Mouse (Mus musculus) midbrain, postnatal 0 days (tissue): Measurements from ENCODE around the gene Mrps24. TPM values are rescaled to one million over a fixed set of nuclear protein-coding genes. Genes with fewer than 3 reads are reported as not detected.

Source experiments
- ATAC-seq: fragments of 200-750 bp; cut with Nextera tagmentation; 2 replicates; pipeline ENCODE4 v1.8.0; 2017; ENCODE audit warnings: moderate number of reproducible peaks, mild to moderate bottlenecking, moderate TSS enrichment, moderate library complexity; ENCODE audit not compliant: low FRiP score
- DNase-seq: peaks from one replicate; pipeline ENCODE4 v3.0.0-alpha.2; 2015; ENCODE audit warnings: low spot score
- H3K27ac ChIP-seq: fragments of 300-500 bp; sonication (generic); 2 replicates; pipeline ENCODE4 v1.5.1; 2014; ENCODE audit warnings: low read depth, mild to moderate bottlenecking, low read length, mixed read lengths
- H3K27me3 ChIP-seq: fragments of 300-500 bp; sonication (generic); 2 replicates; pipeline ENCODE4 v1.6.1; 2014; ENCODE audit warnings: low read length, control low read depth, mixed read lengths; ENCODE audit not compliant: insufficient read depth
- H3K36me3 ChIP-seq: fragments of 300-500 bp; sonication (generic); 2 replicates; pipeline ENCODE4 v1.6.1; 2014; ENCODE audit warnings: low read length, control low read depth, mixed read lengths; ENCODE audit not compliant: insufficient read depth
- H3K4me1 ChIP-seq: fragments of 300-500 bp; sonication (generic); 2 replicates; pipeline ENCODE4 v1.6.1; 2014; ENCODE audit warnings: mild to moderate bottlenecking, control low read depth, antibody characterized with exemption, low read length, mixed read lengths; ENCODE audit not compliant: insufficient read depth
- H3K4me2 ChIP-seq: fragments of 300-500 bp; sonication (generic); 2 replicates; pipeline ENCODE4 v1.6.1; 2014; ENCODE audit warnings: low read depth, mild to moderate bottlenecking, low read length, mixed read lengths; ENCODE audit not compliant: poor library complexity, severe bottlenecking
- H3K4me3 ChIP-seq: fragments of 300-500 bp; sonication (generic); 2 replicates; pipeline ENCODE4 v1.5.1; 2014; ENCODE audit warnings: low read depth, mild to moderate bottlenecking, low read length, moderate library complexity
- H3K9ac ChIP-seq: fragments of 300-500 bp; sonication (generic); replicated peaks from 2 replicates; pipeline ENCODE4 v1.6.1; 2014; ENCODE audit warnings: mild to moderate bottlenecking, low read length, moderate library complexity, mixed read lengths; ENCODE audit not compliant: poor library complexity, severe bottlenecking
- H3K9me3 ChIP-seq: fragments of 300-500 bp; sonication (generic); 2 replicates; pipeline ENCODE4 v1.6.1; 2016; ENCODE audit warnings: low read length, control low read depth
- CTCF ChIP-seq: IDR thresholded peaks from 2 replicates; pipeline ENCODE4 v1.5.1; 2016; ENCODE audit warnings: antibody characterized with exemption, mild to moderate bottlenecking
- WGBS: fragments of 180-500 bp; shearing (Covaris S2); extraction: QIAGEN DNeasy Blood & Tissue Kit; methylation state at CpG from one replicate; pipeline ENCODE4 v1.1.7; 2014; 5-methylcytosine and 5-hydroxymethylcytosine counted together
- polyA plus RNA-seq: library from polyadenylated mRNA; unstranded; fragments of >200 nt; fragmentation: Nextera tagmentation; extraction: Ambion mirVana; gene quantifications from 2 replicates; pipeline ENCODE4 v1.2.1, GENCODE M21; 2015
- total RNA-seq: library from RNA; depleted of rRNA; stranded (reverse); fragments of >200 nt; gene quantifications from 2 replicates; pipeline ENCODE4 v1.2.3, GENCODE M21; 2014

Gene Mrps24
- total and polyA plus RNA-seq, 2 experiments from 2014 or later = 86.4 to 222 TPM

DNA sequence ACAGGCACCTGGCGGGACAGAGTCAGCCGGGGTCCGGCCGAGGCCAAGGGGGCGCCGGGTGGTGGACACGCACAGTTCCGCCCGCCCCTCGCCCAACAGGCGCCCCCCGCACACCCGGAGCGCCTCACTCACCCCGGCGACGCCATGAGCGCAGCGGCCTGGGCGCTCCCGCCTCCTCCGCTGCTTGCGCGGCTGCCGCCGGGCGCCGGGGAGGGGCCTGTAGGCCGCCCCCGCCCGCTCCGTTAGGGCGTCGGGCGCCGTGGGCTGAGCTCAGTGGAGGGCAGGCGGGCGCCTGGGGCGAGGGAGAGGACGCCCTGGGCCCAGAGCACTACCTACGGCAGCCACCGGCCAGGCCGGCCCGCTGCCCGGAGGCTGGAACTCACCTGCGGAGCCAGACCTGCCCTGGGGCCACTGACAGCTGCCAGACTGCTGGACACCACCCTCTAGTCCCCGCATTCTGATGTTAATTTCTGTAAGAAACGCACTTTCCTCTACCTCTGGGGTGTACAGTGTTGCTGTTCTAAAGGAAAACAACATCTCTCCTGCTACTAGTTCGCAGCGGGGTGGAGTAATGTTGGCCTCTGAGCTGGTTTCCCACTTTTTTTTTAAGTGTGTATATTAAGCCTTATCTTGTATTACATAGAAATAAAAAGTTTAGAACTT is 25.6 kb upstream of the Mrps24 start:
- Histone ChIP-seq H3K4me3 (peak overlapping the region; percentile 95), H3K36me3 (no peaks in the 10 kb centered on the region), H3K4me2 (peak overlapping the region; percentile 91), H3K27me3 (no peaks in the 10 kb centered on the region), H3K9ac (peak overlapping the region; percentile 93), H3K4me1 (0 out of 2 replicates have a peak, but pooled peaks cover 4% of the 10 kb centered on the region), H3K27ac (peak overlapping the region; percentile 91), H3K9me3 (no peaks in the 10 kb centered on the region)
- peak; percentile 91 for ATAC-seq
- under 1% methylated on average over 34 of the region's 50 CpGs for WGBS
- DNase-seq = peak; percentile 65
- TF ChIP-seq CTCF = no peak

DNA sequence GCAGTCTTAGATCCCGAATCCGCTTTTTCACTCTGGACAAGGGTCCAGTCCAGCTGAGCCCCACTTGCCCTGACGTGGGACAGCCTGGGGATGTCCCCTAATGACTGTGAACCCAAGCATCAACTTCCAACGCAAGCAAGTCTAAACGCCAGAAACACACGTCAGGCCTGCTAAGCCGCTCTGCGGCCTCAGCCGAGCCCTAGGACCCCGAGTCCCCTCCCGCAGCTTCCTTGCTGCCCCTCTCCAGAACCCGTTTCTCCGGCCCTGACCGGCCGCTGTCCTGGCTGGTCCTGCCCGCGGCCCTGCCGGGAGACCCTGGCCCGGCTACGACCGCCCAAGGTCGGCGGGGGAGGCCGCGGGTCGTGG is 25.1 kb upstream of the Mrps24 start:
- under 1% methylated on average over 26 of the region's 26 CpGs for WGBS
- DNase-seq = peak; percentile 43

DNA sequence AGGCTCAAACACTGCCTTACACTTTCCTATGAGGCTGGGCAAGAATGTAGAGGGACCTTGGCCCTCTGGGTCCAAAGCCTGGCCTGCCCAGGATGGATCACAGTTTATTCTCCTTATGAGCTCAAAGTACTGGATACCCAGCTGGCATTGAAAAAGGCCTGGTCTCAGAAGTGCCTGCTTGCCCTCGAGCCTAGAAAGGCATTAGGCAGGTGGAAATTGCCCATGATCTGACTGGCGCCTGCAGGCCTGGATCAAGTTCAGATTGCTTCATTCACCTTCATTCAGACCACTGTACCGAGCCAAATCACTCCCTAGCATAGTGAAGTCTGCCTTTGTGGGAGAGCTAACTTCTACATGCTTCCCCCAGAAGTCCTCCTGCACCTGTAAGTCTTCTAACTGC is 24.4 kb upstream of the Mrps24 start:
- Histone ChIP-seq H3K4me3 (peak overlapping the region; percentile 95), H3K9me3 (no peaks in the 10 kb centered on the region), H3K36me3 (no peaks in the 10 kb centered on the region), H3K9ac (0 out of 2 replicates have a peak overlapping the region, but pooled peaks have one; percentile 19), H3K4me2 (peak overlapping the region; percentile 91), H3K27ac (no peak overlapping the region), H3K27me3 (no peaks in the 10 kb centered on the region), H3K4me1 (0 out of 2 replicates have a peak, but pooled peaks cover 4% of the 10 kb centered on the region)
- 53% methylated on average over 3 of the region's 3 CpGs for WGBS
- DNase-seq (peak; percentile 5), ATAC-seq (no peak)
- TF ChIP-seq CTCF = no peak

More for the DNA sequence above, 25.1 kb upstream of the Mrps24 start:
- peak; percentile 74 for ATAC-seq
- H3K9ac ChIP-seq = peak overlapping the region; percentile 93
- no peaks in the 10 kb centered on the region for H3K36me3 ChIP-seq
- TF ChIP-seq CTCF = no peak
- peak overlapping the region; percentile 91 for H3K4me2 ChIP-seq
- peak overlapping the region; percentile 91 for H3K27ac ChIP-seq
- H3K4me1 ChIP-seq = 0 out of 2 replicates have a peak, but pooled peaks cover 4% of the 10 kb centered on the region
- H3K9me3 ChIP-seq = no peaks in the 10 kb centered on the region
- H3K27me3 ChIP-seq = no peaks in the 10 kb centered on the region
- H3K4me3 ChIP-seq = peak overlapping the region; percentile 95

DNA sequence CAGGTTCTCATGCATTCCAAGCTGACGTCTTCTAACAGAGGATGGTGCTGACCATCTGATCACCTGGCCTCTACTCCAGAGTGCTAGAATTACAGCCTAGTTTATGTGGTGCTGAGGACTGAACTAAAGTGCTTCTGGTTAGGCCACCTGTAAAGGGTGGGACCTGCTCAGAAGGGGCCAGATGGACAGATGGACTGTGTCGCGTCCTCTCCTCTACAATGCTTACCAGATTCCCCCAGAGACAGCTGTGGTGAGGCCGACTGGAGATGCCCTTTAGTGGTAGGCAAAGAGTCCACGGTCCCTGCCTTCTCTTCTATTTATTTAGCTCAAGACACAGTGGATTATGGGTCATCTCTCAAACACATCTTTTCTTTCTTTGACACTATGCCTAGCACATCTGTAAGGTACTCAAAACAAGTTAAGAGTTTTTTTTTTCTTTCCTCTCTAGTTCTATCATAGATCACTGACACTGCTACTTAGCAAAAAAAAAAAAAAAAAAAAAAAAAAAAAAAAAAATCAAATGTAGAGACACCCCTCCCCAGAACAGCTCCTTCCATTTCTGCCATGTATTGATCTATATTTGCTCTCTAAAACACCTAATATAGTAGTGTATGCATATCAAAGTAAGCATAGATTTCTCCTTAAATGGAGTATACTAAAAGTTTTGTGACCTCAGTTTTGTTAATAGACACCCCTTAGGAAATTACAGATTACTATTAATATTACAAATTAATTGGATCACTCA is 23.6 kb upstream of the Mrps24 start:
- H3K4me3 ChIP-seq = no peak overlapping the region
- 82% methylated on average over 5 of the region's 5 CpGs for WGBS
- 0 out of 2 replicates have a peak, but pooled peaks cover 4% of the 10 kb centered on the region for H3K4me1 ChIP-seq
- no peak for TF ChIP-seq CTCF
- H3K9me3 ChIP-seq = no peaks in the 10 kb centered on the region
- H3K9ac ChIP-seq = no peak overlapping the region
- ATAC-seq = no peak
- H3K4me2 ChIP-seq = no peak overlapping the region
- H3K36me3 ChIP-seq = no peaks in the 10 kb centered on the region
- DNase-seq = no peak
- H3K27ac ChIP-seq = no peak overlapping the region
- no peaks in the 10 kb centered on the region for H3K27me3 ChIP-seq

DNA sequence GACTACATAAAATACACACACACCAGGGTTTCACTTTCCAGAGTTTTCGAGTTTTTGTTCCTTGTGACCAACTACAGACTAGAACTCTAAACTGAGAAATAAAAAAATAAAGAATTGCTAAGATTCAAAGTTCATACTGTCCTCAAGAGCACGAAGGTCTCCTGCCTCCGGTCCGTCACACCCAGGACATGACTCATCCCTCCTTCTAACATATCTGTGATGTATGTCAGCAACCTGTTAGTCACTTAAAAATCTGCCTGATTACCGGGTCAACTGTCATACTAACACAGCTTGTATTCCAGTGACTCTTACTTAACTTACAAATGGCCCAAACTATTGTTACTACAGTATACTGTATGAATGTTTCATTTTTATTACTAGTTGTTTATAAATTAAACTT is 21.7 kb upstream of the Mrps24 start:
- 94% methylated on average over 5 of the region's 5 CpGs for WGBS
- Histone ChIP-seq H3K27me3 (no peaks in the 10 kb centered on the region), H3K4me3 (no peak overlapping the region), H3K27ac (no peak overlapping the region), H3K4me2 (no peak overlapping the region), H3K36me3 (no peaks in the 10 kb centered on the region), H3K9ac (no peak overlapping the region), H3K4me1 (0 out of 2 replicates have a peak, but pooled peaks cover 4% of the 10 kb centered on the region), H3K9me3 (no peaks in the 10 kb centered on the region)
- ATAC-seq (no peak), DNase-seq (no peak)
- no peak for TF ChIP-seq CTCF

DNA sequence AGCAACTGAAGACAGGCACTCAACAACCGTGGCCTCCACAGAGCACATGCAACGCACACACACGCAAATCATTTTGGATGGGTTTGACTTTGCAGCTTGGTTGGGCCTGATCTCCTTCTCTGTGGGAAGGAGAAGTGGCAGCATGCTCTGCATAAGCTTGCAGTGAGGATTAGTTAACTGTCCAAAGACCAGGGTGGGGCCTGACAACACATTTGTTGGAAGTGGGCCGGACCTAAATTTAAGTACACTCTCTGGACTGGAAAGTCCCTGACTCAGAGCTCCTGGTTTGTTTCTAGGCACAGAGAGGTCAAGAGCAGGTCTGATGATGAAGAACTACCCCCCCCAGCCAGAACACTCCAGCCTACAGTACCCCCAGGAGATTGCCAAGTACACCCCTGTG is 18.8 kb upstream of the Mrps24 start:
- 85% methylated on average over 4 of the region's 4 CpGs for WGBS
- Histone ChIP-seq H3K4me1 (no peaks in the 10 kb centered on the region), H3K27ac (no peak overlapping the region), H3K4me2 (no peak overlapping the region), H3K27me3 (no peaks in the 10 kb centered on the region), H3K4me3 (no peak overlapping the region), H3K9ac (no peak overlapping the region), H3K9me3 (no peaks in the 10 kb centered on the region), H3K36me3 (no peaks in the 10 kb centered on the region)
- no peak for ATAC-seq
- DNase-seq = no peak
- no peak for TF ChIP-seq CTCF
